Mouse (Mus musculus) left cerebral cortex, postnatal 25 days (tissue): ENCODE results near the gene Prss41. TPM values are rescaled to one million over a fixed set of nuclear protein-coding genes. Genes with fewer than 3 reads are reported as not detected.

Experiments used
- DNase-seq, 2 experiments: peaks; one replicate each; pipeline ENCODE4 v3.0.0; 2022; ENCODE audit warnings: low spot score in 2 of 2, mixed read lengths in 1 of 2
- intact Hi-C: fragments of 180-260 bp; cut with DNase I; formaldehyde crosslinking; loops from one replicate; pipeline ENCODE4 v1.15.1; 2025
- microRNA-seq, 2 experiments: library from miRNA; unstranded; fragments of <30 nt; microRNA quantifications; one replicate each; pipeline ENCODE4 v1.2.0; 2022
- total RNA-seq, 2 experiments: library from RNA; stranded (reverse); gene quantifications; 2 replicates each; pipeline ENCODE4 v1.2.3; 2021

Prss41 gene
- total RNA-seq, 2 experiments from 2014 or later: 1.1 to 2.3 TPM

GRCm38 (mm10) chr17:23790269-23791078 lies 53.5 kb downstream of the Prss41 start, which contains the start of gene Srrm2:
Gene Srrm2, plus strand, starts transcription at chr17:23790532.
- intact Hi-C loops: no loop called here

GRCm38 (mm10) chr17:23789749-23790268 lies 54.2 kb downstream of the Prss41 start:
- DNase-seq: no peak
- intact Hi-C loops: no loop called here

More at GRCm38 (mm10) chr17:23790269-23791078, 53.5 kb downstream of the Prss41 start, which contains the start of gene Srrm2:
- peak; percentile 56 to 58 for DNase-seq

GRCm38 (mm10) chr17:23788973-23789372 lies 55.0 kb downstream of the Prss41 start:
- DNase-seq: no peak
- intact Hi-C loops: no loop called here

Small RNA genes within 50 kb of the gene (microRNA-seq; reads per million reads assigned to microRNA genes)
- gene Mir5125: 1.7 to 4.0 reads per million in 2 experiments

Other genes starting within 250 kb of the Prss41 start
- gene Zfp13, start 244.7 kb downstream of the Prss41 start, total RNA-seq: 10 to 100 TPM; 23.7 to 25.3 TPM
- not detected for gene Zscan10, start 243.3 kb downstream of the Prss41 start, total RNA-seq
- gene Mmp25, start 198.9 kb downstream of the Prss41 start, total RNA-seq: under 1 TPM; 0.32 to 0.34 TPM
- not detected for gene Bicdl2, start 183.7 kb downstream of the Prss41 start, total RNA-seq
- gene Hcfc1r1, start 170.6 kb downstream of the Prss41 start, total RNA-seq: 100 to 1,000 TPM; 127 to 129 TPM
- 1 to 10 TPM; 5.2 to 7.4 TPM for gene Thoc6, start 170.3 kb downstream of the Prss41 start, total RNA-seq
- gene Tnfrsf12a, start 166.7 kb downstream of the Prss41 start, total RNA-seq: 10 to 100 TPM; 10.3 to 13.5 TPM
- gene Cldn6, start 164.9 kb downstream of the Prss41 start, total RNA-seq: not detected
- under 1 TPM in 1 of 2 experiments, not detected in 1; 0.25 TPM for gene Cldn9, start 160.1 kb downstream of the Prss41 start, total RNA-seq
- gene 1520401A03Rik, start 121.4 kb downstream of the Prss41 start, total RNA-seq: not detected
- gene Pkmyt1, start 117.8 kb downstream of the Prss41 start, total RNA-seq: 1 to 10 TPM; 3.0 to 3.3 TPM
- 10 to 100 TPM; 52.8 to 58.2 TPM for gene Paqr4, start 103.3 kb downstream of the Prss41 start, total RNA-seq
- under 1 TPM; 0.60 to 0.71 TPM for gene Kremen2, start 98.3 kb downstream of the Prss41 start, total RNA-seq
- 100 to 1,000 TPM; 304 to 305 TPM for gene Flywch1, start 72.6 kb downstream of the Prss41 start, total RNA-seq
- gene Flywch2, start 58.1 kb downstream of the Prss41 start, total RNA-seq: 10 to 100 TPM; 14.5 to 15.4 TPM
- gene Srrm2, start 53.6 kb downstream of the Prss41 start, total RNA-seq: 100 to 1,000 TPM; 495 to 577 TPM
- gene Elob, start 15.0 kb downstream of the Prss41 start, total RNA-seq: 100 to 1,000 TPM; 359 to 371 TPM
- not detected for gene Prss33, start 8.1 kb downstream of the Prss41 start, total RNA-seq
- not detected for gene Prss32, start 317 bp downstream of the Prss41 start, total RNA-seq
- gene Prss21, start 23.9 kb upstream of the Prss41 start, total RNA-seq: not detected
- gene Dcpp1, start 36.7 kb upstream of the Prss41 start, total RNA-seq: not detected
- gene Dcpp2, start 36.7 kb upstream of the Prss41 start, total RNA-seq: not detected
- not detected for gene Dcpp3, start 73.3 kb upstream of the Prss41 start, total RNA-seq
- gene Sbp, start 97.5 kb upstream of the Prss41 start, total RNA-seq: not detected
- gene Sbpl, start 111.1 kb upstream of the Prss41 start, total RNA-seq: not detected
- gene Prss30, start 136.4 kb upstream of the Prss41 start, total RNA-seq: under 1 TPM; 0.30 to 0.44 TPM
- 1 to 10 TPM; 1.2 to 1.6 TPM for gene Prss22, start 153.9 kb upstream of the Prss41 start, total RNA-seq
- gene Prss27, start 194.0 kb upstream of the Prss41 start, total RNA-seq: not detected
- gene Kctd5, start 229.3 kb upstream of the Prss41 start, total RNA-seq: 10 to 100 TPM; 25.7 to 27.0 TPM